Mouse (Mus musculus) urinary bladder, postnatal 4 days (tissue): Measurements from ENCODE around the gene Lamtor1.
A peak's percentile ranks its signal among the peaks of the same experiment; 100 is the strongest.
"Not testable (repeated sequence)": the region's sequence is repeated elsewhere in the genome, so short reads cannot be mapped to it uniquely, and the experiment has no call there.

Experiments used
- DNase-seq, 2 experiments: peaks; one replicate each; pipeline ENCODE4 v3.0.0; 2021 to 2022; ENCODE audit warnings: low spot score in 2 of 2

Gene Lamtor1

GRCm38 (mm10) chr7:101900331-101901097 lies 5.2 kb upstream of the Lamtor1 start:
- DNase-seq = no peak

- DNase-seq = no peak
Observed at GRCm38 (mm10) chr7:101901969-101902368, 3.7 kb upstream of the Lamtor1 start.

- DNase-seq = no peak
Observed at GRCm38 (mm10) chr7:101902846-101903245, 2.9 kb upstream of the Lamtor1 start.

- no peak for DNase-seq
Observed at GRCm38 (mm10) chr7:101906287-101906681, 580 bp downstream of the Lamtor1 start, which contains the start of gene Tomt. Tomt (minus strand) TSS chr7:101906359.

GRCm38 (mm10) chr7:101906696-101907095 lies 992 bp downstream of the Lamtor1 start:
- DNase-seq = no peak

GRCm38 (mm10) chr7:101908367-101908766 lies 2.7 kb downstream of the Lamtor1 start:
- DNase-seq = no peak

- DNase-seq = no peak
Observed at GRCm38 (mm10) chr7:101910138-101910537, 4.4 kb downstream of the Lamtor1 start.

GRCm38 (mm10) chr7:101911982-101912381 lies 6.3 kb downstream of the Lamtor1 start:
- no peak for DNase-seq

GRCm38 (mm10) chr7:101918071-101918470 lies 12.4 kb downstream of the Lamtor1 start:
- DNase-seq = peak in 1 of 2 experiments; percentile 37

- DNase-seq = not testable (repeated sequence)
Observed at GRCm38 (mm10) chr7:101925892-101926291, 20.2 kb downstream of the Lamtor1 start.

- DNase-seq = no peak
Observed at GRCm38 (mm10) chr7:101928093-101928492, 22.4 kb downstream of the Lamtor1 start.

GRCm38 (mm10) chr7:101932551-101932950 lies 26.8 kb downstream of the Lamtor1 start:
- no peak for DNase-seq

- no peak for DNase-seq
Observed at GRCm38 (mm10) chr7:101933300-101933699, 27.6 kb downstream of the Lamtor1 start.

- peak; percentile 94 to 96 for DNase-seq
Observed at GRCm38 (mm10) chr7:101933751-101934240, 28.1 kb downstream of the Lamtor1 start, which contains the start of the genes Lrrc51 and Numa1. Lrrc51 (minus strand) TSS chr7:101933895. Numa1 (plus strand) TSS chr7:101934111.

- DNase-seq = no peak
Observed at GRCm38 (mm10) chr7:101935957-101936356, 30.3 kb downstream of the Lamtor1 start.

GRCm38 (mm10) chr7:101936996-101937395 lies 31.3 kb downstream of the Lamtor1 start:
- DNase-seq = no peak

- no peak for DNase-seq
Observed at GRCm38 (mm10) chr7:101937569-101937968, 31.9 kb downstream of the Lamtor1 start.

- no peak for DNase-seq
Observed at GRCm38 (mm10) chr7:101938348-101938747, 32.6 kb downstream of the Lamtor1 start.

- DNase-seq = no peak
Observed at GRCm38 (mm10) chr7:101939758-101940157, 34.1 kb downstream of the Lamtor1 start.

- DNase-seq = not testable (repeated sequence)
Observed at GRCm38 (mm10) chr7:101949008-101949407, 43.3 kb downstream of the Lamtor1 start.

- DNase-seq = no peak
Observed at GRCm38 (mm10) chr7:101951648-101952047, 45.9 kb downstream of the Lamtor1 start.

GRCm38 (mm10) chr7:101952098-101952497 lies 46.4 kb downstream of the Lamtor1 start:
- no peak for DNase-seq

GRCm38 (mm10) chr7:101954163-101954562 lies 48.5 kb downstream of the Lamtor1 start:
- DNase-seq = no peak
